Mouse (Mus musculus): ENCODE measurements at regions not wholly inside any gene's neighbourhood (a gene's known extent, or its start where the extent isn't known, plus 50 kb on each side); places are given as distances from the start of the nearest gene placed in this dataset.

DNA sequence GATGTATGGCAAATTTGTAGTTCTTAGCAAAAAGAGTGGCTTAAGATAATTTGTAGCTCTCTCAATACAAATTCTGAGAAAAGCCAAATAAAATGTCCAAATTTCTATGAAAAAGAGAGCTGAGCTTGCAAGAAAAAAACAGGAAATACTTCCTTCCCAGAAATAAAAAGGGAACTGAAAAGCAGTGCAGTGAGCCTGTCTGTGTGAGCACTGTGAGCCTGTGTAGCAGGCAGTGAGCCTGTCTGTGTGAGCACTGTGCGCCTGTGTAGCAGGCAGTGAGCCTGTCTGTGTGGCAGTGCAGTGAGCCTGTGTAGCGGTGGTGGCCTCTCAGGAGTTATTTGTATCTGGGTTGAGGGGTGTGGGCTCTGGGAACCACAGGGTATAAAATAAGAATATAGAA, 62.7 kb upstream of the Rasgrp1 start:
- no peak for TF ChIP-seq CTCF (IDR thresholded peaks at IDR 0.05; ENCODE audit: low read depth)
- TF ChIP-seq EP300 (optimal IDR thresholded peaks at IDR 0.05): no peak

All from stomach, postnatal 0 days (tissue).